Mouse (Mus musculus) thymus, postnatal 14 days (tissue): ENCODE measurements around the gene Mob3a.

Experiments
- DNase-seq: peaks from one replicate; pipeline ENCODE4 v3.0.0; 2021

Gene Mob3a

GRCm38 (mm10) chr10:80701721-80702535 is at the start of gene Mob3a, which contains the start of gene Izumo4:
TSS of gene Mob3a (minus strand) at chr10:80701977.
TSS of gene Izumo4 (plus strand) at chr10:80702184.
- DNase-seq, result peak; percentile 99

GRCm38 (mm10) chr10:80751188-80751832 is 49.5 kb upstream of the Mob3a start:
- DNase-seq, result peak; percentile 47

DNA sequence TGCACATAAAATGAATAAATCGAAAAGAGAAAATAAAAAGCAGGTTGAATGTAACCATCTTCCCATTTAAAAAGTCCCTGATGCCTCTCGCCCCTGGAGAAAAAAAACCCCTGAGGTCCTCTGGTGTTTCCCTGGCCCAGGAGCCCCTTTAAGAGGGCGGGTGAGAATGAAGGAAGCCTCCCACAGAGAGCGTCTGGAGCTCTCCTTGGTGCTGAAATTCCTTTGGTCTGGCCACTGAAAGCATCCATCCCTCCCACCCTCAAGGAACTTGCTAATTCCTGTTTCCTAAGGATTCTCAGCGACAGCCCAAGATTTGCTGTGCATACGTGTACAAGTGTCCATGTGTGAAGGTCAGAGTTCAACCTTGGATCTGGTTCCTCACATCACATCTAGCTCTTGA is 46.8 kb upstream of the Mob3a start:
- DNase-seq, result peak; percentile 62

DNA sequence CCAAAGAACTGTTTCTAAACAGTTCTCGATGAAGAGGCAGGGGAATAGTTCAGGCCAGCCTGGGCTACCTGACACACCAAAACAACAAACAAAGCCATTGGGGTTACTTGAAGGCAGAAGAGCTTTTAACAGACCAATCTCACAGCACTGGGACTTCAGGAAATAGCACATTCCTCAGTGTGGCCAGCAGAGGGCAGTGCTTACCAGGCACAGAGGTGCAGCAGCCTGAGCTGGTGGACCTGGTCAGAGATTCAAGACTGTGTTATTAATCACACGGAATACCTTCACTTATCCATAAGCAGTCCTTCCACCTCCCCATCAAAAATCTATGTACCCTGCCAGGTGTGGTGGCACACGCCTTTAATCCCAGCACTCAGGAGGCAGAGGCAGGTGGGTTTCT is 45.6 kb upstream of the Mob3a start:
- DNase-seq, result peak; percentile 77

DNA sequence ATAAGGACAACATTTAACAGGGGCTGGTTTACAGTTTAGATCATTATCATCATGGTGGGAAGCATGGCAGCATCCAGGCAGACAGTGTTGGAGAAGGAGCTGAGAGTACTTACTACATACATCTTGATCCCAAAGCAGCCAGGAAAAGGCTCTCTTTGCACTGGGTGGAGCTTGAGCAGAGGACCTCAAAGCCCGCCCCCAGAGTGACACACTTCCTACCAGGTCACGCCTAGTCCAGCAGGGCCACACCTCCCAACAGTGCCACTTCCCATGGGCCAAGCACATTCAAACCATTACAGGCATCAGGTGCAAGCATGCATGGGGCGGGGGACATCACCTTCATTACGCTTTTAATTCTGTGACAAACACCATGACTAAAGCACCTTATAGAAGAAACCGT is 42.5 kb upstream of the Mob3a start:
- DNase-seq, result peak; percentile 30

DNA sequence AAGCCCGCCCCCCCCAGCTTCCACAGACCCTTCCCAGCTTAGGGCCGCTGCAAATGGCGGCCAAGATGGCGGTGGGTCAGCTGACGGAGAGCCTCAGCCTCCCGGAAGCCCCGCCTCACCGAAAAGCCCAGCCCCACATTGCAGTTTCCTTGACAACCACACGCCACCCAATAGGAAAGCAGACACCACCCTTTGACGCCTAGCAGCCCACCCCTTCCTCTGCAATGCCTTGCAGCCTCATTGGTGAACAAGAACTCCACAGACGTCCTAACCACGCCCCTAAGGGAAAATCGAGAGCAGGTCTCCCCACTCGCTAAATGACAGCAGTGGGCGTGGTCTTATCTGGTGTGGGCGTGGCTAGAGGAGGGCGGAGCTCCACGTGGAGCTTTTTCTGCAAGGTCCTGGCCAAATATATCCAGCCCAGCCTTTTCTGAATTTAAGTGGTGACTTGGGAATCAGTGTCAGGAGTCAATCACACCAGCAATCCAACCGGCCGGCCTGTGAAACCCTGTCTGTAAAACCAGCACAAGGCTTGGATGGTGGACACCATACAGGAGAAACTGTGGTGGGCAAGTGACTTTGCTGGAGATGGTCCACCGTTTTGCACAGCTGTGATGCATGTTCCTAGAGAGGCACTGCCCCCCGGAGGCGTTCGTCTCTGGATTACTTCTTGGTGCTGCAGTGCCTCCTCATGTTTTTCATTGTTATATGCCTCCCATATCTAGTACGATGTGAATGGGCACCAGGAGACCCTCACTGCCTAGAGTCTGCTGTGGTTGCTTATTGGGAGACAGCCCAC is 40.6 kb upstream of the Mob3a start, which contains the start of gene Ap3d1:
TSS of gene Ap3d1 (minus strand) at position 85 of the 799 bp plus-strand sequence.
- DNase-seq, result peak; percentile 97

GRCm38 (mm10) chr10:80741634-80742179 is 39.9 kb upstream of the Mob3a start:
- peak; percentile 54 for DNase-seq

- peak; percentile 16 for DNase-seq
Measured at GRCm38 (mm10) chr10:80741146-80741545, 39.4 kb upstream of the Mob3a start.

DNA sequence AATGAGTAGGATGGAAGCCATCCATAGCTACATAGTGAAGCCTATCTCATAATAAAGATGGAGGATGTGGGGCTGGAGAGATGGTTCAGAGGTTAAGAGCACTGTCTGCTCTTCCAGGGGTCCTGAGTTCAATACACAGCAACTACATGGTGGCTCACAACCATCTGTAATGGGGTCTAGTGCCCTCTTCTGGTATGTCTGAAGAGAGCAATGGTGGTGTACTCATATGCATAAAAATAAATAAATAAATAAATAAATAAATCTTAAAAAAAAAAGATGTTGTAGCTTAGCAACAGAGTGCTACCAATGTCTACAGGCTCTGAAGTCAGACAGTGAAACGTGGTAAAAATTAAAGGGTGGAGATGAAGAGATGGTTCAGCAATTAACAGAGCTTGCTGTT is 36.9 kb upstream of the Mob3a start:
- DNase-seq, result no peak

- DNase-seq, result no peak
Measured at GRCm38 (mm10) chr10:80736731-80737130, 35.0 kb upstream of the Mob3a start.

DNA sequence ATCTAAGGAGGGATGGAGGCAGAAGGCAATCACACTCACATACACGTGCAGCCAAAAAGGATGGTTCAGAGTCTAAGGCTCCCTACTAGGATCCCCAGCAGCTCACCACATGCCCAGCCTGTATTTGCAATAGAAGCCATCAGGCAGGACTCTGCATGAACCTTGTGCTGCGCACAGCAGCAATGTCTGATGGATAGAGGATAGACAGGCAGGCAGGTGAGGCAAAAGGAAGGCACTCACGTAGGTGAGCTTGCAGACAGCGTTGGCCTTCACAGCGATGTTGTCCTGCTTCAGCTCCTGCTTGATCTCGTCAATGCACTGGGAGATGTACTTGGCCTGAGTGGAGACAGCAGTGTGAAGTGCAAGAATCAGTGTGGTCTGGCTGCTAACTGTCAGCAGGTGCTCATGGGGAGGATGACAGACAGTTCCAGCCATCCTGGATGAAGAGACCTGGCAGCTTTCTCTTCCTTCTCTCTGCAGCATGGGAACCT is 30.9 kb upstream of the Mob3a start:
- DNase-seq, result no peak

DNA sequence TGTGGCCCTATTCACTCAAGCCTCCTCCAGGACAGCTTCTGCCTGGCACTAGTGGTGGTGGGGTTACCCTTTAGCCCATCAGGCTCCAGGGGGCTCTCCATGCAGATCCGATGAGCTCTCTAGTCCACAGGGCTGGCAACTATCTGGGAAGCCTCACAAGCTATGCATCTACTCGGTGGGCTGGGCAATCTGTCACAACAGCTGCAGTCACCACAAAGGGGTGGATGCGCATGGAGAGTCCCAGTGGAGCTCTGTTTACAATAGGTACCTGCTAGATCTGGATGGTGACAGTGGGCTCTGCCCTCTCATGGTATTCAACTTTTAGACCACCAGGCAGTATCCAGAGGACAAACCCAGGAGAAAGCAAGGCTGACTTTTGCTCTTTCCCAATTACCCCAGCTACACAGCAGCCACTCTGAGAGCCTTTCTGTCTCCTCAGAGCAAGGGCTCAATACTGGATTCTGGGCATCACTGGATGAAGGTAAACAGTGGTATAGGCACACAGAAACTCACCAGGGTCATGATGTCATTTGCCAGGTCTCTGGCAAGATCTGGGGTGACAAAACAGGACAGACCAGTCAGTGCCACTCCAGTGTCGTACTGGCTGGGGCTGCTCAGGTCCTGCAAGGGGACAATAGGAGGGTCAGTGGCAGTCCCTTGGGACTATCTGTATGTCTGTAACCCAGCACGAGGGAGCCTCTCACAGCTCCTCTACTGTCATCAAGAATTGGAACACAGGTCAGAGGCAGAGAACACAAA is 25.8 kb upstream of the Mob3a start:
- DNase-seq, result no peak

GRCm38 (mm10) chr10:80717281-80717680 is 15.5 kb upstream of the Mob3a start:
- no peak for DNase-seq

DNA sequence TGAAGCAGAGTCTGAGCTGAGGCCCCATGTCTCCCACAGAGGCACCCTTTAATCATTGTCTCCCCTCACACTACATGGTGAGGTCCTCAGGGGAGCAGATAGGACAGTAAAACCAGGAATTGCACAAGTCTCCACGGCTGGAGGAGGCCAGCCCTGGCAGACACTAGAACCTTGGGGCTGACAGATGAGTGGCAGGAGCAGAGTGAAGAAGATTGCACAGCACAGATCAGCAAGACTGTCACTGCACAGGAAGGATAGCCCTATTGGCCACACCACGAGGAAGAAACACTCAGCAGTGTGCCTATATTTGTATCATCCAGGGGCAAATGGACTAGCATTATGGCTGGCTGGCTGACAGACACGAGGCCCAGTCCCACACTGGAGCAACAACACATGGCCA is 9.1 kb upstream of the Mob3a start:
- no peak for DNase-seq

DNA sequence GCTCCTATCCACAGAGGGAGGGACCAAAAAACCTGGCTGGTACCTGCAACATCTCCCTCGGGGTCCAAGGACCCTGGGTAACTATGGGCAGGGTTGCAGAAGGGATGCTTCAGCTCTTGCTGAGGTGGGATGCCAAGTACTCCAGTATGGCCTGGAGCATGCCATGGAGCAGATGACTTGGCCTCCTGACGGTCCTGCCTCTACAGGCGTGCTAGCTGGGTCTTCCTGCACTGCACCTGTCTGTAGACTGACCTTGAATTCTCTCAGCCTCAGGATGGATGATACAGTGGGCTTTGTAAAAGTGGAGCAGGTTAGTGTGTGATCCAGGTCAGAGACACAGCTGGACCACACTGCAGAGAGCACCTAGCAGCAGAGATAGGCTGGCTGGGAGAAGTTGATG is 3.7 kb upstream of the Mob3a start:
- DNase-seq, result no peak

GRCm38 (mm10) chr10:80705033-80705432 is 3.3 kb upstream of the Mob3a start:
- DNase-seq, result no peak

GRCm38 (mm10) chr10:80704418-80704817 is 2.6 kb upstream of the Mob3a start:
- no peak for DNase-seq

DNA sequence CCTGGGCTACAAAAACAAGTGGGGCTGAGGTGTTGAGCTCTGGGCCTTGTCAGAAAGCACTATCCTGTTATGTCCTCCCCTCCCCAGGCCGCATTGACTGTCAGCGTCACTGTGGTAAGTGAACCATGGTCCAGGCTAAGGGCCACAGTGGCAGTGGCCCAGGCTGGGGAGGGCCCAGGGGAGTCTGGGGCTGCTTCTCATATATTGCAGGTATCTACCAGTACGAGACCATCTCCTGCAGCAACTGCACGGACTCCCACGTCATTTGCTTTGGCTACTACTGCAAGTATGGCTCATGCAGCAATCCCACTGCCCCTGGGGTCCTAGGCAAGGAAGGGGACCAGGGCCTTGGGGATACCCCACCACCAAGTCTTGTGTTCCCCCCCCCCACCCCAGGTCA is 1.9 kb upstream of the Mob3a start:
- DNase-seq, result peak; percentile 18

- peak; percentile 91 for DNase-seq
Measured at GRCm38 (mm10) chr10:80702536-80703390, 986 bp upstream of the Mob3a start.

- peak; percentile 73 for DNase-seq
Measured at GRCm38 (mm10) chr10:80700732-80701131, 1.0 kb downstream of the Mob3a start.

- DNase-seq, result peak; percentile 30
Measured at GRCm38 (mm10) chr10:80700038-80700504, 1.7 kb downstream of the Mob3a start.
